Mouse (Mus musculus) lung, postnatal 0 days (tissue): ENCODE results near the gene Mtf2. TPM values are rescaled to one million over a fixed set of nuclear protein-coding genes. Genes with fewer than 3 reads are reported as not detected.

Source experiments
- ATAC-seq: fragments of 200-750 bp; cut with Nextera tagmentation; 2 replicates; pipeline ENCODE4 v1.8.0; 2017; ENCODE audit warnings: moderate library complexity
- DNase-seq: peaks from one replicate; pipeline ENCODE4 v3.0.0-alpha.2; 2016; ENCODE audit warnings: low spot score
- H3K27ac ChIP-seq: fragments of 300-500 bp; sonication (generic); 2 replicates; pipeline ENCODE4 v1.5.1; 2014; ENCODE audit warnings: antibody characterized with exemption, mild to moderate bottlenecking, low read length, mixed read lengths
- H3K27me3 ChIP-seq: fragments of 300-500 bp; sonication (generic); replicated peaks from 2 replicates; pipeline ENCODE4 v1.6.1; 2014; ENCODE audit warnings: low read length, mixed read lengths; ENCODE audit not compliant: insufficient read depth
- H3K36me3 ChIP-seq: fragments of 300-500 bp; sonication (generic); 2 replicates; pipeline ENCODE4 v1.6.1; 2014; ENCODE audit warnings: low read length, mixed read lengths; ENCODE audit not compliant: insufficient read depth
- H3K4me1 ChIP-seq: fragments of 300-500 bp; sonication (generic); 2 replicates; pipeline ENCODE4 v1.6.1; 2014; ENCODE audit warnings: antibody characterized with exemption, low read depth, low read length, mixed read lengths; ENCODE audit not compliant: insufficient read depth
- H3K4me2 ChIP-seq: fragments of 300-500 bp; sonication (generic); replicated peaks from 2 replicates; pipeline ENCODE4 v1.6.1; 2014; ENCODE audit warnings: low read depth, mild to moderate bottlenecking, low read length, moderate library complexity, mixed read lengths
- H3K4me3 ChIP-seq: fragments of 300-500 bp; sonication (generic); 2 replicates; pipeline ENCODE4 v1.5.1; 2014; ENCODE audit warnings: low read depth, low read length
- H3K9ac ChIP-seq: fragments of 300-500 bp; sonication (generic); replicated peaks from 2 replicates; pipeline ENCODE4 v1.6.1; 2014; ENCODE audit warnings: low read depth, mild to moderate bottlenecking
- H3K9me3 ChIP-seq: fragments of 300-500 bp; sonication (generic); 2 replicates; pipeline ENCODE4 v1.6.1; 2016; ENCODE audit warnings: low read length, mixed read lengths
- CTCF ChIP-seq: IDR thresholded peaks from 2 replicates; pipeline ENCODE4 v1.5.1; 2016; ENCODE audit warnings: antibody characterized with exemption, mild to moderate bottlenecking
- EP300 ChIP-seq: IDR thresholded peaks from 2 replicates; pipeline ENCODE4 v1.6.1; 2016; ENCODE audit warnings: antibody characterized with exemption, mild to moderate bottlenecking, control low read depth
- WGBS: fragments of 180-500 bp; shearing (Covaris S2); extraction: QIAGEN DNeasy Blood & Tissue Kit; methylation state at CpG from one replicate; pipeline ENCODE4 v1.1.7; 2014; 5-methylcytosine and 5-hydroxymethylcytosine counted together
- polyA plus RNA-seq: library from polyadenylated mRNA; unstranded; fragments of >200 nt; fragmentation: Nextera tagmentation; extraction: Ambion mirVana; gene quantifications from 2 replicates; pipeline ENCODE4 v1.2.1, GENCODE M21; 2015

Gene Mtf2
- polyA plus RNA-seq, 1 experiment from 2014 or later, result 47.5 TPM

GRCm38 (mm10) chr5:108100196-108100595 is 34.7 kb downstream of the Mtf2 start:
- DNase-seq, result no peak
- H3K4me2 ChIP-seq, result no peak overlapping the region

GRCm38 (mm10) chr5:108104306-108104705 is 38.8 kb downstream of the Mtf2 start:
- no peak overlapping the region for H3K4me3 ChIP-seq
- no peaks in the 10 kb centered on the region for H3K27me3 ChIP-seq
- H3K4me1 ChIP-seq, result no peaks in the 10 kb centered on the region
- no peaks in the 10 kb centered on the region for H3K9me3 ChIP-seq
- 80% methylated on average over 5 of the region's 5 CpGs for WGBS
- no peak for ATAC-seq
- H3K4me2 ChIP-seq, result no peak overlapping the region
- H3K27ac ChIP-seq, result no peak overlapping the region
- no peak overlapping the region for H3K9ac ChIP-seq
- TF ChIP-seq CTCF (no peak), EP300 (no peak)
- no peak for DNase-seq
- peaks cover 12% of the 10 kb centered on the region for H3K36me3 ChIP-seq

More at GRCm38 (mm10) chr5:108100196-108100595, 34.7 kb downstream of the Mtf2 start:
- no peak overlapping the region for H3K27ac ChIP-seq
- peaks cover 12% of the 10 kb centered on the region for H3K36me3 ChIP-seq
- TF ChIP-seq CTCF, result no peak
- no peak for TF ChIP-seq EP300
- no peaks in the 10 kb centered on the region for H3K9me3 ChIP-seq
- no peak overlapping the region for H3K9ac ChIP-seq
- ATAC-seq, result no peak
- no peaks in the 10 kb centered on the region for H3K27me3 ChIP-seq
- H3K4me3 ChIP-seq, result no peak overlapping the region
- H3K4me1 ChIP-seq, result no peaks in the 10 kb centered on the region

- Histone ChIP-seq H3K4me2 (no peak overlapping the region), H3K27me3 (no peaks in the 10 kb centered on the region), H3K9me3 (no peaks in the 10 kb centered on the region), H3K9ac (no peak overlapping the region), H3K4me1 (no peaks in the 10 kb centered on the region), H3K36me3 (peaks cover 4% of the 10 kb centered on the region; the same call in 1 of the 2 replicates), H3K27ac (no peak overlapping the region), H3K4me3 (no peak overlapping the region)
- 96% methylated on average over 7 of the region's 7 CpGs for WGBS
- TF ChIP-seq EP300 (no peak), CTCF (no peak)
- ATAC-seq (no peak), DNase-seq (no peak)
These were observed 43.9 kb downstream of the Mtf2 start for GRCm38 (mm10) chr5:108109346-108109745.

DNA sequence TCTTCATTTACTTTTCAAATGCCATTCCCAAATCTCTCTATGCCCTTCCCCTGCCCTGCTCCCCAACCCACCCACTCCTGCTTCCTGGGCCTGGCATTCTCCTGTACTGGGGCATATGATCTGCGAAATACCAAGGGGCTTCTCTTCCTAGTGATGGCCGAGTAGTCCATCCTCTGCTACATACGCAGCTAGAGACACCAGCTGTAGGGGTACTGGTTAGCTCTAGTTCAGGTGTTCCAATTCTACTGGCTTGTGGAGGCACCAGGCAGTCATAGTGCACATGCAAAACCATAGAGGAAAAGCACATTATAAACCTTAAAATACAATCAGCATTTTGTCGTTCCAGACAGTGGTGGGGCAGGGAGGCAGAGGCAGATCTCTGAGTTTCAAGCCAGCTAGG is 52.2 kb downstream of the Mtf2 start:
- H3K4me3 ChIP-seq, result no peak overlapping the region
- DNase-seq, result no peak
- no peak overlapping the region for H3K9ac ChIP-seq
- H3K36me3 ChIP-seq, result no peaks in the 10 kb centered on the region; the same call in 1 of the 2 replicates
- no peaks in the 10 kb centered on the region for H3K27me3 ChIP-seq
- 85% methylated on average over 4 of the region's 4 CpGs for WGBS
- no peak overlapping the region for H3K27ac ChIP-seq
- no peak overlapping the region for H3K4me2 ChIP-seq
- TF ChIP-seq CTCF (no peak), EP300 (no peak)
- no peaks in the 10 kb centered on the region for H3K4me1 ChIP-seq
- no peaks in the 10 kb centered on the region for H3K9me3 ChIP-seq
- ATAC-seq, result no peak

- TF ChIP-seq EP300, result no peak
- peak; percentile 21; the same call in 1 of the 2 replicates for TF ChIP-seq CTCF
- Histone ChIP-seq H3K4me1 (no peaks in the 10 kb centered on the region), H3K36me3 (no peaks in the 10 kb centered on the region; the same call in 1 of the 2 replicates), H3K27ac (no peak overlapping the region), H3K9me3 (no peaks in the 10 kb centered on the region), H3K4me2 (no peak overlapping the region), H3K27me3 (no peaks in the 10 kb centered on the region), H3K4me3 (no peak overlapping the region), H3K9ac (no peak overlapping the region)
- DNase-seq, result no peak
- no peak for ATAC-seq
- 82% methylated on average over 9 of the region's 9 CpGs for WGBS
These were observed 54.9 kb downstream of the Mtf2 start for GRCm38 (mm10) chr5:108120221-108120900.

DNA sequence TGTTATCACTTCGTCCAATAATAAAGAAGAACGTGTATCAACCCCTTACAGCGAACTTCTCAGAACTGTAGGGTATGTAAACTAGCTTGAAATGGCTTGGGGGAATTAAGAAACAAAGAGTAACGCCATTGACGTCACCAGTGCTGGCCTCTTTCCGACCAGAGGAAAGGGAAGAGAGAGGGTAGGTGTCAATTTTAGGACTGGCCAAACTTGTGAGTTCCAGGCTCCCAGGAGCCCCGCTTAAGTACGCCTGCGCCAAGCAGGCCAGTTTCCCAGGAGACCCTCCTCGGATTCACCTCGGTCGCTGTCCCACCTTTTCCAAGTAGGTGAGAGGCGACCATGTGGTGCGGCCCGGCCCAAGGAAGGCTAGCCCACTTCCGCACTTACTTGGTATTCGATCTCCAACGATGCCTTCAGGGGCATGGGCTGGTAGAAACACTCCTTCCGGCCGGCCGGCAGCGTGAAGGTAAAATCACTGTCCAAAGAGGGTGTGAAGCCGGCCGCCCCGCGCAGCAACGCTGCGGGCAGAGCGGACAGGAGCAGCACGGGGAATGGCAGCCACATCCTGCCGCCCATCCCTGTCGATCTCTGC is 66.5 kb downstream of the Mtf2 start:
- DNase-seq, result peak; percentile 86
- H3K27me3 ChIP-seq, result no peaks in the 10 kb centered on the region
- 0% methylated on average over 28 of the region's 32 CpGs for WGBS
- peak overlapping the region; percentile 92 for H3K9ac ChIP-seq
- TF ChIP-seq CTCF, result no peak
- TF ChIP-seq EP300, result no peak
- H3K4me3 ChIP-seq, result peak overlapping the region; percentile 90
- peak; percentile 27 for ATAC-seq
- H3K27ac ChIP-seq, result peak overlapping the region; percentile 96
- H3K36me3 ChIP-seq, result 0 out of 2 replicates have a peak, but pooled peaks cover 3% of the 10 kb centered on the region
- H3K4me2 ChIP-seq, result peak overlapping the region; percentile 92
- no peaks in the 10 kb centered on the region for H3K9me3 ChIP-seq
- 0 out of 2 replicates have a peak, but pooled peaks cover 5% of the 10 kb centered on the region for H3K4me1 ChIP-seq
